Mouse (Mus musculus) cerebellum, adult (tissue): ENCODE results near the gene Nsmce3.
A peak's percentile ranks its signal among the peaks of the same experiment; 100 is the strongest.

ENCODE experiments used
- ATAC-seq: cut with Nextera tagmentation; 2 replicates; pipeline ENCODE4 v1.9.2; 2017; ENCODE audit warnings: mild to moderate bottlenecking, moderate library complexity, mixed read lengths; ENCODE audit not compliant: insufficient number of reproducible peaks, low FRiP score, low TSS enrichment

Gene Nsmce3

GRCm38 (mm10) chr7:64863538-64863937 is 9.3 kb downstream of the Nsmce3 start:
- ATAC-seq: no peak

- no peak for ATAC-seq
Measured at GRCm38 (mm10) chr7:64862978-64863377, 9.8 kb downstream of the Nsmce3 start.

GRCm38 (mm10) chr7:64856526-64857082 is 16.2 kb downstream of the Nsmce3 start:
- no peak for ATAC-seq

- ATAC-seq: peak; percentile 68; the same call in 1 of the 2 replicates
Measured at GRCm38 (mm10) chr7:64855976-64856375, 16.8 kb downstream of the Nsmce3 start.

- no peak for ATAC-seq
Measured at GRCm38 (mm10) chr7:64855389-64855927, 17.3 kb downstream of the Nsmce3 start.

- no peak for ATAC-seq
Measured at GRCm38 (mm10) chr7:64850791-64851190, 22.0 kb downstream of the Nsmce3 start.

- no peak for ATAC-seq
Measured at GRCm38 (mm10) chr7:64847366-64847899, 25.4 kb downstream of the Nsmce3 start.

- ATAC-seq: no peak
Measured at GRCm38 (mm10) chr7:64846061-64846460, 26.7 kb downstream of the Nsmce3 start.

- no peak for ATAC-seq
Measured at GRCm38 (mm10) chr7:64840946-64841659, 31.7 kb downstream of the Nsmce3 start.

GRCm38 (mm10) chr7:64840576-64840895 is 32.3 kb downstream of the Nsmce3 start:
- no peak for ATAC-seq

- peak; percentile 49; the same call in 1 of the 2 replicates for ATAC-seq
Measured at GRCm38 (mm10) chr7:64839801-64840575, 32.8 kb downstream of the Nsmce3 start.

GRCm38 (mm10) chr7:64839281-64839680 is 33.5 kb downstream of the Nsmce3 start:
- ATAC-seq: no peak

GRCm38 (mm10) chr7:64830214-64830995 is 42.4 kb downstream of the Nsmce3 start:
- ATAC-seq: no peak

- no peak for ATAC-seq
Measured at GRCm38 (mm10) chr7:64821081-64821480, 51.7 kb downstream of the Nsmce3 start.

- ATAC-seq: no peak
Measured at GRCm38 (mm10) chr7:64819683-64820082, 53.1 kb downstream of the Nsmce3 start.
